Mouse (Mus musculus) heart, postnatal 25 days (tissue): Measurements from ENCODE around the gene Msh5. TPM values are rescaled to one million over a fixed set of nuclear protein-coding genes. Genes with fewer than 3 reads are reported as not detected.
"Not testable (repeated sequence)": the region's sequence is repeated elsewhere in the genome, so short reads cannot be mapped to it uniquely, and the experiment has no call there.

ENCODE experiments used
- DNase-seq: peaks from one replicate; pipeline ENCODE4 v3.0.0; 2022; ENCODE audit warnings: low spot score
- intact Hi-C: fragments of 180-260 bp; cut with DNase I; formaldehyde crosslinking; loops from one replicate; pipeline ENCODE4 v1.15.1; 2025
- total RNA-seq, 2 experiments: library from RNA; stranded (reverse); gene quantifications; 2 replicates each; pipeline ENCODE4 v1.2.3; 2021

Gene Msh5
- total RNA-seq, 2 experiments from 2014 or later, result 0.57 to 1.3 TPM

DNA sequence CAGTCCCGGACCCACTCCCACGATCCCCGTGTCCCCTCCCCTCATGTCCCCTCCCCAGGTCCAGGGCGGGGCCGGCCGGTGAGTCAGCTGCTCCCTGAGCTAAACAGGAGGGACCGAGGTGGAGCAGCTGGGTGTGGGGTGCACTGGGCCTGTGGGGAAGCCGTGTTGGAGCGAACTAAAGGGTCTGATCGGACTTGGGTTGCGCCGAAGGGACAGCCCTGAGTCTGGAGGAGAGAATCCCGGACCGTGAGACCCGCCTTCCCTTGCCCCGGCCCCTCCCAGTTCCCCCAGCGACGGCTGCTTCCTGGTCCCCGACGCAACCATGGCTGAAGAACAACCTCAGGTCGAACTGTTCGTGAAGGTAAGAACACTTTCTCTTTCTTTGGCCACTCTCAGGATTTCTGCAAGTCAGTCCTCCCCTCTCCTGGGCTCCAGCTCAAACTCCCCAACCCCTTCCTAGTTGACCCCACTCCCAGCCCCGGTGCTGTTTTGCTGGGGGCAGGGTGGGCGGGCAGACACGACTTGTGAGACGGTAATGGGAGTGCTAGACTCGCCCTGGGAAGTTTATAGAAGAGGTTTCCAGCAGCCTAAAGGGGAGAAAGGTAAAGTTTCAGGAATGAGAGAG, 3.7 kb upstream of the Msh5 start:
- DNase-seq, result peak; percentile 73
- intact Hi-C loops, result no loop called here

DNA sequence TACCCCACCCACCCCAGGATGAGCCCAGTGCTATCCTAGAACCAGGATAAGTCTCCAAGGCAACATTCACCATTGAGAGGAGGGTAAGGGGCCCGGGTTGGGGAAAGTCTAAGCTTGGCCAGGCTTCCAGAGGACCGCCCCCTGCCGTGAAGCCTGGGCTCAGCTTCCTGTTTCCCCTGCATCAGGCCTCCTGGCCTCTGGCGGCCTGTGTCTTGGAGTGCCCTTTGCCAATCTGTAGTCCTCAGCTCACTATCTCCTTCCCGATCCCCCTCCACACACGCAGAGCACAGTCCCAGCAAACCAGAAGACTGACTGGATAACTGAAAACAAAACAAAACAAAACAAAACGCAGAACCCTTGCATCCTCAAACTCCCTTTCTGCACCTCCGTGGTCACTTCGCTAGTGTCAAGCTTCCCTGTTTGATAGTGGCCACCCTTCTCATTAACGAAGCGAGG, 3.0 kb upstream of the Msh5 start, which contains the start of gene Clic1:
Gene Clic1, plus strand, starts transcription at position 406 of the 456 bp plus-strand sequence.
- DNase-seq, result no peak
- intact Hi-C loops, result no loop called here

DNA sequence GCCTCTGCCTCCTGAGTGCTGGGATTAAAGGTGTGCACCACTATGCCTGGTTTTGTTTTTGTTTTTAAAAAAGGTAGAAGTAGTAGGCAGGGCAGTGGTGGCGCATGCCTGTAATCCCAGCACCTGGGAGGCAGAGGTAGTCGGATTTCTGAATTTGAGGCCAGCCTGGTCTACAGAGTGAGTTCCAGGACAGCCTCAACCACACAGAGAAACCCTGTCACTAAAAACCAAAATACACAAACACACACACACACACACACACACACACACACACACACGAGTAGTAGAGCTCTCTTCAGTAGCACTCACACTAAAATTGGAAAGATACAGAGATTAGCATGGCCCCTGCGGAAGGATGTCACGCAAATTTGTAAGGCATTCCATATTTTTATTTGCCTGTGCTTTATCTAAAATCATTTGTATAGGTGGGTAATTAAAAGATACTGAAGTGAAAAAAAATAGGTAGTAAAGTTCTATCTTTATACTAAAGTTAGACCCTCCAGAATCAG, 2.4 kb upstream of the Msh5 start:
- no peak for DNase-seq
- intact Hi-C loops, result no loop called here

GRCm38 (mm10) chr17:35048149-35048931, 1.8 kb upstream of the Msh5 start:
- DNase-seq, result no peak
- intact Hi-C loops, result no loop called here

DNA sequence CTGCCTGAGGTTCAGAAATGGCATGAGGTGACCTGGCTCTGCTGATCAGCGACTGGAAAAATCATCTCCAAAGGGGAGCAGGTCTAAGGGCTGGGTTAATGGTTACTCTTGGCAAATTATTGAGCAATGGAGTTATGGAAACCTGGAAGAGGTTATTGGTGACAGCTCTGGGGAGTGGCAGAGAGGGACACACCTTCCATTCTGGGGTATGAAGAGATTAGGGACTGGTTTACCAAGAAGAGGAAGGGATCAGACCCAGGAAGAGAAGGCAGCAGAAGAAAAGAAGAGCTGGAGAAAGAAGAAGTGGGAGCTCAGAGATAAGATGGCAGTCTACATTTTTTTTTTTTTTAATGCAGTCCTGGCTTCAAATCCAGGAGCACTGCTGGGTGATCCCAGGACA, 1.1 kb upstream of the Msh5 start:
- no peak for DNase-seq
- intact Hi-C loops, result no loop called here

DNA sequence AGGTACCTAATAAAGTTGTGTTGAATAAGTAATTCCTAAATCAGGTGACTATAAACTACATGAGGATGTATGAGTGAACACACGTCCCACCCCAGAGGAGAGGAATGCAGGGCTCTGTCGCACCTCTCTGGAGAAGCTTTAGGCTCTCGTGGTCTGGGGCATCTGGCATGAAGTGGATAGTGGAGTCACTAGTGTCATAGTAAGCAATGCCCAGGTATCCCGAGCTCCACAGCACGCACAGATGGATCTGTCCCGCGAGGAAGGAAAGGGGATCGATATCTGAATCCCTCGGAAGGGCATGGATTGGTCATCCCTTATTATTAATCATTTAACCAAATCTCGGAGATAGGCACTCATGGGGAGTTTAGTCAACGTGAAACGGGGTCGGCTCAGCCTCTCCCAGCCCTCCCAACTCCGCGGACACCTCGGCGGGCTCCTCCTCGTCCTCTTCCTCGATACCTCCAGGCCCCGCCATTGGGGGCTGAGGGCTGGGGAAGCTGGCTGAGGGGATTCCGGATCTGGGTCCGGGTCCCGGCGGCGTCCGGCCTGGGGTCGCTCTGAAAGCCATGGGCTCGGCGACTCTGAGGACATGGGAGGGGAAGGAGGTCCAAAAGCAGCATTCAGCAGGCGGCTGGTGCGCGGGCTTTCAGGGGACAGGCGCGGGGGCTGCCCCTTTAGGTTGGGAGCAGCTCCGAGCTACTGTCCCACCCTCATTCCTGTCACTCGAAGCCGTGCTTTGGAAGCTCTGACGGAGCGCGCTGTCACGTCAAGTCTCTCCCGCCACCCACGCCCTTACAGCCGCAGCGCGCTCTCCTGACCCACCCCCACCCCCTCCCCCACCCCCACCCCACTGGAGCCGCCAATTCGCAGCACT, 501 bp downstream of the Msh5 start:
- DNase-seq, result no peak
- intact Hi-C loops, result loop anchor here (2.0 kb wide), 1 partner anchor 23 kb away; no protein-coding TSS in a partner anchor

GRCm38 (mm10) chr17:35044904-35045806, 1.4 kb downstream of the Msh5 start:
- DNase-seq, result no peak
- intact Hi-C loops, result loop anchor here (2.0 kb wide), 1 partner anchor 22 kb away; no protein-coding TSS in a partner anchor

DNA sequence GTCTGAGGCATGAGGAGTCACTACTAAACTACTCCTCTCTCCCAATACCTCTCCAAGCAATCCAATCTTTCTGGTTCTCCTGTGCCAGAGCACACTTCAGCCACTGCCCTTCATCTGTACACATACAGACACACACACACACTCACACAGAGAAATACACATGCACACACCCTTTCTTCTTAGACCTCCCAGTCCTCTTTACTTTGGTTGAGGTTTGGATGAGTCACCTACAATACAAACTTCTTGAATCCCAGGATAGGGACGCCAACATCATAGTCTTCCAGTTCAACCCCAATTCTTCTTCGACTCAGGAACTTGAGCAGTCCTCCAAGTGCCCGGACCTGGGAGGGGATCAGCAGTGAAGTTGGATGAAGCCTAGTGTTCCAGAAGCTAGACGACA, 2.8 kb downstream of the Msh5 start:
- intact Hi-C loops, result loop anchor here (2.0 kb wide), 1 partner anchor 21 kb away; no protein-coding TSS in a partner anchor
- no peak for DNase-seq

DNA sequence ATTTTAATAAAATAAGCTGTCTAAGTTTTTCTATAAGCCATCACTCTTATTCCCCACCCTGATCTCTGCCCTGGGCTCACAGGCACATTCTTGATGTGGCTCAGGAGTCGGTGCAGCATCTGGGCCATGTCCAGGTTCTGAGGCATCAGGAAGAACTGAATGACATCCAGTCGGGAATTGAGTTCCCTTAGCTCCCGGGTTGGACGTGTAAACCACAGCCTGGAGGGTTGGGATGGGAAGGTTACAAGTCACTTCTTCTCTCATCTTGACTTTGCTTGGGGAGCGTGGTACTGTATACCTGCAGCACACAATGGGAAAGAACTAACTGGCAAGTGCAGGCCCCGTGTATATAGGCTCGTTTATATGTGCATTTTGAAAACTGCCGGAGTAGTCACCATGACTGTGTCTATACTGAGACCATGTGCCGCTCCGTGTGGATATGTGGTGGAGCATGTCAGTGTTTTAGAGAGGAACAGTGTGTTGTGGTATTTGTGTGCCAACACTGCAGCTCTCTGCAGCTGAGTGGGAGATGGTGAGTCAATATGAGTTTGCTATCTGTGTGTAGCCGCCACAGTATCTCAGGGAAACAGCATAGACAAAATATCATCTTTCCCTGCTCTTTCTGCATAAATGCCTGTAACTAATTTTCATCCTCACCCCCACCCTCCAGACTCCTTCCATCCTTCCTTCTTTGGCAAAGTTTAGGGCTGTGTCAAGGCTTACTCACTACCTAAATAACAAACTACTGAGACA, 7.2 kb downstream of the Msh5 start:
- intact Hi-C loops, result no loop called here
- DNase-seq, result no peak

DNA sequence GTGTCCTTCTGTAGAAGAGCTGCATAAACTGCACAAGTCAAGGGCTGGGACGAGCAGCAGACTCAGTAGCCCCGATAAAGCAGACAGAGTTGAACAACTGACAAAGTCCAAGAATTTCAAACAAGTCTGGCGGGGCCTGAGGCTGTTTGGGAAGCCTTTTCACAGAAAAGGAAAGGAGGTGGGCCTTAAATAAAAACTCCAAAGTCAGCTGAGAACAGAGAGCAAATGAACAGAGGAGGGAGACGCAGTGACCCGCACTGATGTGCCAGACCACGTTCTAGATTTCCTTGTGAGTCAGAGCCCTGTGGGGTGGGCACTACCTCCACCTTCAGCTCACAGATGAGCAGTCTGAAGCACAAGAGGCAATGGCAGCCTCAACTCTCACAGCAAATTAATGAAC, 11.6 kb downstream of the Msh5 start:
- intact Hi-C loops, result no loop called here
- DNase-seq, result no peak

DNA sequence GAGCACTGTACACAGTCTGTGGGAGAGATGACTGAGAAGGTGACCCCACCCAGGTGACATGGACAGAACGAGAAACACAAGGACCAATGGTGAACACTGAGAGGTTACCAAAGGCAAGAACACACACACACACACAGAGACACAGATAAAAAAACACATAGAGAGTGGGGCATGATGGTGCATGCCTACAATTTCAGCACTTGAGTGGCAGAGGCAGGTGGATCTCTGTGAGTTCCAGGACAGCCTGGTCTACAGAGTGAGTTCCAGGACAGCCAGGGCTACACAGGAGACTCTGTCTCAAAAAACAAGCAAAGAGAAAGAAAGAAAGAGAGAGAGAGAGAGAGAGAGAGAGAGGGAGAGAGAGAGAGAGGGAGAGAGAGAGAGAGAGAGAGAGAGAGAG, 12.8 kb downstream of the Msh5 start:
- DNase-seq, intact Hi-C loops: not testable (repeated sequence)

- DNase-seq, result no peak
- intact Hi-C loops, result no loop called here
Observed at GRCm38 (mm10) chr17:35032323-35032870, 14.1 kb downstream of the Msh5 start.

- no peak for DNase-seq
- intact Hi-C loops, result no loop called here
Observed at GRCm38 (mm10) chr17:35031880-35032279, 14.7 kb downstream of the Msh5 start.

GRCm38 (mm10) chr17:35031272-35031671, 15.3 kb downstream of the Msh5 start:
- intact Hi-C loops, result no loop called here
- no peak for DNase-seq

GRCm38 (mm10) chr17:35029691-35030532, 16.6 kb downstream of the Msh5 start:
- intact Hi-C loops, result loop anchor here (10.0 kb wide), 1 partner anchor 205 kb away; the partner anchor contains the start of genes Atp6v1g2 and Nfkbil1
- DNase-seq, result no peak

DNA sequence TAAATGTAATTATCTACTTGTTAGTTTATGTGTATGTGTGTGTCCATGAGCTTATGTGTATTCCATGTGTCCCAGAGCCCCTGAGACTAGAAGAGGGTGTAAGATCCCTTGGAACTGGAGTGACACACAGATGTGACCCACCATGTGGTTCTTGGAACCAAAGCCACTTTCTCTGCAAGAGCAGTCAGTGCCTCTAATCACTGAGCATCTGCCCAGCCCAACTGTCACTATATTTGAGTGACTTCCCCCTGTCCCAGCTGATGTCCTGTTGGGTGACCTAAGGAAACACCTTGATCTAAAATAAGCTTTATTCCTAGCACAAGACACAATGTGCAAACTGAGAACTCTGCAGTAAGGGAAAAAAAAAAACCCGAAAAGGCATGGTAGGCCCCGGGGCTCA, 18.2 kb downstream of the Msh5 start:
- intact Hi-C loops, result loop anchor here (10.0 kb wide), 1 partner anchor 206 kb away; the partner anchor contains the start of genes Atp6v1g2 and Nfkbil1
- DNase-seq, result no peak
